Mouse (Mus musculus) midbrain, embryonic 14.5 days (tissue): ENCODE results near the gene Hnrnpul2. TPM values are rescaled to one million over a fixed set of nuclear protein-coding genes. Genes with fewer than 3 reads are reported as not detected.
A peak's percentile ranks its signal among the peaks of the same experiment; 100 is the strongest.
"Not testable (repeated sequence)": the region's sequence is repeated elsewhere in the genome, so short reads cannot be mapped to it uniquely, and the experiment has no call there.

Experiments used
- ATAC-seq: fragments of 200-750 bp; cut with Nextera tagmentation; 2 replicates; pipeline ENCODE4 v1.8.0; 2017; ENCODE audit warnings: moderate number of reproducible peaks, moderate library complexity; ENCODE audit not compliant: low FRiP score, low TSS enrichment
- DNase-seq: peaks from one replicate; pipeline ENCODE4 v3.0.0-alpha.2; 2015
- H3K27ac ChIP-seq: fragments of 300-500 bp; sonication (generic); replicated peaks from 2 replicates; pipeline ENCODE4 v1.5.1; 2014; ENCODE audit warnings: mild to moderate bottlenecking, low read depth, low read length, moderate library complexity
- H3K27me3 ChIP-seq: fragments of 300-500 bp; sonication (generic); 2 replicates; pipeline ENCODE4 v1.6.1; 2014; ENCODE audit warnings: low read length, control low read depth, mixed read lengths; ENCODE audit not compliant: control insufficient read depth, insufficient read depth
- H3K36me3 ChIP-seq: fragments of 300-500 bp; sonication (generic); 2 replicates; pipeline ENCODE4 v1.6.1; 2014; ENCODE audit warnings: low read length, control low read depth; ENCODE audit not compliant: control insufficient read depth, insufficient read depth
- H3K4me1 ChIP-seq: fragments of 300-500 bp; sonication (generic); 2 replicates; pipeline ENCODE4 v1.6.1; 2014; ENCODE audit warnings: mild to moderate bottlenecking, antibody characterized with exemption, low read length, control low read depth; ENCODE audit not compliant: control insufficient read depth, insufficient read depth
- H3K4me2 ChIP-seq: fragments of 300-500 bp; sonication (generic); 2 replicates; pipeline ENCODE4 v1.6.1; 2014; ENCODE audit warnings: mild to moderate bottlenecking, low read length, moderate library complexity
- H3K4me3 ChIP-seq: fragments of 300-500 bp; sonication (generic); replicated peaks from 2 replicates; pipeline ENCODE4 v1.5.1; 2014; ENCODE audit warnings: low read depth, low read length
- H3K9ac ChIP-seq: fragments of 300-500 bp; sonication (generic); replicated peaks from 2 replicates; pipeline ENCODE4 v1.6.1; 2014; ENCODE audit warnings: mild to moderate bottlenecking, low read length, moderate library complexity
- H3K9me3 ChIP-seq: fragments of 300-500 bp; sonication (generic); 2 replicates; pipeline ENCODE4 v1.6.1; 2016; ENCODE audit warnings: low read length, control low read depth, mixed read lengths; ENCODE audit not compliant: control insufficient read depth
- WGBS: fragments of 180-500 bp; shearing (Covaris S2); extraction: QIAGEN DNeasy Blood & Tissue Kit; methylation state at CpG from one replicate; pipeline ENCODE4 v1.1.7; 2014; 5-methylcytosine and 5-hydroxymethylcytosine counted together
- polyA plus RNA-seq: library from polyadenylated mRNA; unstranded; fragments of >200 nt; fragmentation: Nextera tagmentation; extraction: Ambion mirVana; gene quantifications from 2 replicates; pipeline ENCODE4 v1.2.1, GENCODE M21; 2014

Hnrnpul2 gene
- polyA plus RNA-seq, 1 experiment from 2014 or later = 8.8 TPM

DNA sequence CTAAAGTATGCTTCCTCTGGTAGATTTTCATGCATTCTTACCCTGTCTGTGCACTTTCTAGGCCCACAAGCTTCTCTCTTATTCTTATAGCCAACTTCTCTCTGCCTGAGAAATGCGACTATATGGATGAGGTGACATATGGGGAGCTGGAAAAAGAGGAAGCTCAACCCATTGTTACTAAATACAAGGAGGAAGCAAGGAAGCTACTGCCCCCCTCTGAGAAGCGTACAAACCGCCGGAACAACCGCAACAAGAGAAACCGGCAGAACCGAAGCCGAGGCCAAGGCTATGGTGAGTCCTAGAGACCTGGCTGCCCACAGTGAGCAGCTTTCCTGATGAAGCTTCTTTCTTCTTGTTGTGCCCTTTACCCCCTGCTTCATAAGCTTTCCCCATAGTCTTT, 9.8 kb downstream of the Hnrnpul2 start, which contains the start of gene AC129217.1:
AC129217.1 (plus strand) TSS at position 114 of the 400 bp plus-strand sequence.
- Histone ChIP-seq H3K4me2 (no peak within 1 kb of the TSS), H3K27me3 (no peaks in the 10 kb centered on the region), H3K9ac (no peak within 1 kb of the TSS), H3K27ac (no peak within 1 kb of the TSS), H3K9me3 (no peaks in the 10 kb centered on the region), H3K4me3 (no peak within 1 kb of the TSS), H3K4me1 (no peaks in the 10 kb centered on the region), H3K36me3 (peaks cover 97% of the 10 kb centered on the region)
- no peak for ATAC-seq
- no peak for DNase-seq
- 86% methylated on average over 8 of the region's 8 CpGs for WGBS

DNA sequence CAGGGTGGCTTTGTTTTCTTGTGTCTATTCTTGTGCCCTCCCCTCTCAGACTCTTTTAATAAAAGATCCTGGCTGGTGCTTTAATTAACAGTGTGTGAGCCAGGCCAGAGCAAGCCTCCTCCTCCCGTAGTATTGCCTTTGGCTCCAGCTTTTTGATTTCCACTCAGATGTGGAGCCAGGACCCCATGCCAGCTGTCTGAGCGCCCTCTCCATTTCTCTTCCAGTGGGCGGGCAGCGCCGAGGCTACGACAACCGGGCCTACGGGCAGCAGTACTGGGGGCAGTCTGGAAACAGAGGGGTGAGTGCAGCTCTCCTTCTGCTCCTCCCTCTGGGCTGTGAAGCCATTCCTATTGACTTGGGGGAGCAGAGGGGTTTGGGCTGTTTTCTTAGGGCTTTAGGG, 10.9 kb downstream of the Hnrnpul2 start:
- Histone ChIP-seq H3K4me1 (no peaks in the 10 kb centered on the region), H3K4me2 (no peak overlapping the region), H3K9me3 (no peaks in the 10 kb centered on the region), H3K36me3 (peaks cover 99% of the 10 kb centered on the region), H3K27ac (no peak overlapping the region), H3K4me3 (no peak overlapping the region), H3K9ac (no peak overlapping the region), H3K27me3 (no peaks in the 10 kb centered on the region)
- DNase-seq = no peak
- WGBS = 95% methylated on average over 8 of the region's 8 CpGs
- ATAC-seq = no peak

DNA sequence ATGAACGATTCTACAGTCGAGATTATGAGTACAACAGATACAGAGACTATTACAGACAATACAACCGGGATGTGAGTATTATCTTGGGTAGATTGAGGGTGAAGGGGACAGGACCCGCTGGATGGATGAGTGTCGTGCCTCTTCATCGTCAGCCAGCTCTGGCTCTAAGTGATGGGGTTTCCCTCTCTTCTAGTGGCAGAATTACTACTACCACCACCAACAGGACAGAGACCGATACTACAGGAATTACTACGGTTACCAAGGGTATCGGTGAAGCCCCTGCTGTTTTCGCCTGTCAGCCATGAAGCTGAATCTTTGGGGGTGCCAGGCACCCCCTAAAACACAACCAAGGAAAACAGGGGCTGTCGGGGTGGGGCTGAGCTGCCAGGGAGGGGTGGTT, 11.5 kb downstream of the Hnrnpul2 start:
- Histone ChIP-seq H3K9ac (no peak overlapping the region), H3K4me2 (no peak overlapping the region), H3K4me3 (no peak overlapping the region), H3K27ac (no peak overlapping the region), H3K27me3 (no peaks in the 10 kb centered on the region), H3K4me1 (peaks cover 2% of the 10 kb centered on the region; the same call in 1 of the 2 replicates), H3K9me3 (no peaks in the 10 kb centered on the region), H3K36me3 (peaks cover 97% of the 10 kb centered on the region)
- DNase-seq (peak; percentile 24), ATAC-seq (no peak)
- WGBS = 82% methylated on average over 11 of the region's 11 CpGs

DNA sequence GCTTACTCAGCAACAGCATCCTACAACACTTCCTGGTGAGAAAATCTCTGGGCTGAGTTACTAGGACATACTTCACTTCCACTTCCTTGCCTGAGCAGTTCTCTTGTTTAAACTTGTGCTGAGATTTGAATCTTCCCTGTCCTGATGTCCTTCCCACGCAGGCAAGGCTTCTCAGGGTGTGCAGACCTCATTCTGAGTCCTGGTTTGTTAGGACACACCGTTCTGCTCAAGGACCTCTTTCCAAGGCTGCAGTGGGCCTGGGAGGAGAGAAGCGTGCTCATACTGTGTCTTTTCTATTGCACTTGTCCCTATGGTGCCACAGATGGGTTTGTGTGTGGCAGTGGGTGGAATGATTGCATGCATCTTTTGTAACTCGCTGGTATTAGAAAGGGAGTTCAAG, 13.2 kb downstream of the Hnrnpul2 start:
- no peak for ATAC-seq
- H3K4me2 ChIP-seq = no peak overlapping the region
- H3K36me3 ChIP-seq = peaks cover 80% of the 10 kb centered on the region
- no peak overlapping the region for H3K4me3 ChIP-seq
- no peak for DNase-seq
- H3K27ac ChIP-seq = no peak overlapping the region
- 93% methylated on average over 4 of the region's 4 CpGs for WGBS
- H3K4me1 ChIP-seq = peaks cover 7% of the 10 kb centered on the region; the same call in 1 of the 2 replicates
- no peaks in the 10 kb centered on the region for H3K27me3 ChIP-seq
- no peak overlapping the region for H3K9ac ChIP-seq
- H3K9me3 ChIP-seq = no peaks in the 10 kb centered on the region

DNA sequence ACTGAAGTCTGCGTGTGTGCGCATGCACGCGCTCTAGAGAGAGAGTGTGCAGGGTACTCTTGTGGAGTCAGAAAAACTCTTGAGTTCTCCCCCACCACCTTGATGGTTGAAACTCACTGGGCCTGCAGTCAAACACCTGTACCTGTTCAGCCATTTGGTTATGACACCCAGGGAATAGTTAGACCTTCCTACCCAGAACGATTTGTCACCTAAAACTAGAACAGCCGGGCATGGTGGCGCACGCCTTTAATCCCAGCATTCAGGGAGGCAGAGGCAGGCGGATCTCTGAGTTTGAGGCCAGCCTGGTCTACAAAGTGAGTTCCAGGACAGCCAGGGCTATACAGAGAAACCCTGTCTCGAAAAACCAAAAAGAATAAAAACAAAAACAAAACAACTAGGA, 16.5 kb downstream of the Hnrnpul2 start:
- not testable (repeated sequence) for DNase-seq, H3K4me3 ChIP-seq, H3K27me3 ChIP-seq, H3K9ac ChIP-seq, ATAC-seq, H3K9me3 ChIP-seq
- Histone ChIP-seq H3K4me2 (peak overlapping the region; percentile 81), H3K27ac (peak overlapping the region; percentile 99), H3K36me3 (peaks cover 50% of the 10 kb centered on the region), H3K4me1 (peaks cover 25% of the 10 kb centered on the region)
- 95% methylated on average over 10 of the region's 10 CpGs for WGBS

DNA sequence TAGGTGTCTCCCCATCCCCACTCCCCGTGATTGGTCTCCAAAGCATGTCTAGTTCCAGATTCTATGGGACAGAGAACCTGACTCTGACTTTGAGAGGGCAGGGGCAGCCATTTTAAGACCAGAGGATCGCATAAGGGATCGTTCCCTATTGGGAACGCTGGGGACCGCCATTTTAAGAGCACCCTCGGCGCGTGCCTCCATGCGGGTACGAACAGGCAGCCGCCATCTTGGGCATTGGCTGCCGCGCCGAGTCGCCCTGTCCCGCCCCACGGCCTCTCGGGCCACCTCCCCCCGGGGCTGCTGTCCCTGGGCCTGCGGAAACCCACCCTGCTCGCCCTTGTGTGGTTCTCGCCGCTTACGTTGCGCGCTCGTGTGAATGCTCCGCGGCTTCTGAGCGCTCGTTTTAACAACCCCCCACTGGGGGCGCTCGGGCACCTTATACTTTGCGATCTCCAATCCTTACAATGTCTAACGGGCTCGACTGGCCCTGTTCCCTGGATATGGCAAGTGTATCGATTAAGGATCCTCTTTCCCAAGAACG, 17.5 kb downstream of the Hnrnpul2 start, which contains the start of gene Bscl2:
Bscl2 (plus strand) TSS at position 217 of the 541 bp plus-strand sequence.
- H3K4me3 ChIP-seq = peak within 1 kb of the TSS; percentile 68
- peaks cover 25% of the 10 kb centered on the region for H3K4me1 ChIP-seq
- H3K36me3 ChIP-seq = peaks cover 43% of the 10 kb centered on the region
- H3K27ac ChIP-seq = peak within 1 kb of the TSS; percentile 99
- under 1% methylated on average over 38 of the region's 38 CpGs for WGBS
- H3K9ac ChIP-seq = peak within 1 kb of the TSS; percentile 86
- peak; percentile 71 for ATAC-seq
- peak; percentile 94 for DNase-seq
- H3K4me2 ChIP-seq = peak within 1 kb of the TSS; percentile 81
- H3K9me3 ChIP-seq = no peaks in the 10 kb centered on the region
- H3K27me3 ChIP-seq = no peaks in the 10 kb centered on the region

DNA sequence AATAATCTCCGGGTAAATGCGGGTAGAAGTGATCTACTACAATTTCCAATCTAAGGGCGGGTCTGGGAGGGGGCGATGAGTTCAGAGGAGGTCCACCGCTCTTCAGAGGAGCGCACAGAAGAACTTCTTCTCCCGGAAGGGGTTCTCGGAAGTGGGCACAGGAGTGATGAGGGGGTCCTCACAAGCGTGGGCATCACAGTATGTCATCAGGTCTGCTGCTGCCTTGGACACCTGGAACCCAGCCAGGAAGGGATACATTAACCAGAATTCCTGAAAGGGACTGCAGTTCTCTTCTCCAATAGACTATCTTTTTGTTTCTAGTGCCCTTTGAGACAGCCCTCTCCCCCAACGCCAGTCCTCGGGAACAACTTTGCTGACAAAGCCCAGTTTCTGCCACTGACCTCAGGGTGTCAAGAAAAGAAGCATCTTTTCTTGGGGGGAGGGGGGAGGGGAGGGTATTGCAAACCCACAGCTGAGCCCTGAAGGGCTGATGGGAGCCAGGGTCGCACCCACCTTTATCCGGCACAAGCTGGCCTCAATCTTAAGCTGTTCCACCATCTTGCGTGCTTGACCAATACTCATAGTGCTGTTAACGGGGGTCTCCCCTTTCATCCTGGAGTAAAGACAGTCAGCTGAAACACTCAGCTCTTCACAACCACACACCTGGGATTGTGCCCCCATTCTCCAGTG, 18.4 kb downstream of the Hnrnpul2 start:
- Histone ChIP-seq H3K4me3 (peak overlapping the region; percentile 68), H3K4me2 (peak overlapping the region; percentile 81), H3K27me3 (no peaks in the 10 kb centered on the region), H3K4me1 (peaks cover 25% of the 10 kb centered on the region), H3K36me3 (peaks cover 41% of the 10 kb centered on the region), H3K27ac (peak overlapping the region; percentile 99), H3K9me3 (no peaks in the 10 kb centered on the region), H3K9ac (peak overlapping the region; percentile 86)
- 6% methylated on average over 15 of the region's 15 CpGs for WGBS
- ATAC-seq (no peak), DNase-seq (peak; percentile 65)

DNA sequence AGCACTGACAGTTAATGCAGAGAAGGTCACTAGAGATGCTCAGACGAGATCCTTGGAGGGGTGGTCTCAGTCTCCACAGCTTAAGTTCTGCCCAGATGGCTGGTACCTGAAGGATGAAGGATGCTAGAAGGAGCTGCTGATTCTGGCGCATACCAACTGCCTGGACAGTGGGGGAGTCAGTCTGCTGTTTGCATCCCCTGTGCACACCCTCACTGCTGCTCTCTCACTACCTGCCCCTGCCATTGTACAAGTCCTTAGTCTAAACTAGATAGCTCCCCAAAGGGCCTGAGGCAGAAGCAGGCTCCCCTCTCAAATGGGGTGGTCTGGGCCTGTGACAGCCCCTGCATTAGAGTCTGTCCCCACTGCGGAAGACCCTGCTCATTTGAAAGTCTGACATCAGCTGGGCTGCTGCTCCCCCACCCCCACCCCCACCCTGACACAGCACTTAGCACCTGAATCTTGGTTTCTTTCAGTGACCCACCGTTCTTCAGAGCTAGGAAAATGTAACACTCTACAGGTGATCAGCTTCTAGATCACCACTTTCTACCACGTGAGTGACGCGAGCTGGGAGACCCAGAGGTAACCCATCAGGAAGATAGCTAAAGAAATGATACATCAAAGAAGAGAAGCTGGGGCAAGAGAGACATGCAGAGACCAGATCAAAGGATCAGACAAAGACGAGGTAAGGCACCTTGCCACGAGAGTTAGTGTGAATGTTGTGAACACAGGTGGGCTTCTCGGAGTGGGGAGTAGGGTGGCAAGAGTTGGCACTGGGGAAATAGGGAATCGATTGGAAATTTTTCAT, 19.5 kb downstream of the Hnrnpul2 start, which contains the start of gene Gng3:
Gng3 (minus strand) TSS at position 92 of the 805 bp plus-strand sequence.
- H3K9ac ChIP-seq = peak within 1 kb of the TSS; percentile 86
- ATAC-seq = peak; percentile 90
- H3K36me3 ChIP-seq = peaks cover 38% of the 10 kb centered on the region
- peak within 1 kb of the TSS; percentile 68 for H3K4me3 ChIP-seq
- peaks cover 25% of the 10 kb centered on the region for H3K4me1 ChIP-seq
- peak within 1 kb of the TSS; percentile 99 for H3K27ac ChIP-seq
- 22% methylated on average over 11 of the region's 11 CpGs for WGBS
- H3K27me3 ChIP-seq = no peaks in the 10 kb centered on the region
- no peaks in the 10 kb centered on the region for H3K9me3 ChIP-seq
- H3K4me2 ChIP-seq = peak within 1 kb of the TSS; percentile 81
- DNase-seq = peak; percentile 92
